Mouse (Mus musculus): ENCODE data around the gene Cldn14.
"Not testable (repeated sequence)": the region's sequence is repeated elsewhere in the genome, so short reads cannot be mapped to it uniquely, and the experiment has no call there.

The Cldn14 gene

DNA sequence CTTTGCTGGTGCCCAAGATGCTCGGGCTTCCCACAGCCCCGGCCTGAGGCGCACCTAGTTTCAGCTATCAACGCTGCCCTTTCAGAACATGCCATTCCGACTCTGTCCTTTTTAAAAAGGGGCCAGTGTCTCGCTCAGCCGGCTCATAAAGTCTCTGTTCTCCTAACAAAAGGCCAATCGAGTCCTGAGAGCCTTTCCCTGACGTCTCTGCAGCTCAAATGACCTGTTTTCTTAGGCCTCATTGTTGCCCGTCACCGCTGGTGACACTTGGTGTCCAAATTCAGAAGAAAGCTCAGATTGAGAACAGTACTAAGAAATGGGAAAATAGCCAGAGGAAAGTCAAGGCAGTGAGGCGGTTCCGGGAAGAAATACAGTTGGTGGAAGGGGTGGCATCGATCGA lies at the start of gene Cldn14:
TSS of gene Cldn14 (minus strand) at position 101 of the 400 bp plus-strand sequence.
- no peak for DNase-seq (ENCODE audit: low read depth, low spot score)

DNA sequence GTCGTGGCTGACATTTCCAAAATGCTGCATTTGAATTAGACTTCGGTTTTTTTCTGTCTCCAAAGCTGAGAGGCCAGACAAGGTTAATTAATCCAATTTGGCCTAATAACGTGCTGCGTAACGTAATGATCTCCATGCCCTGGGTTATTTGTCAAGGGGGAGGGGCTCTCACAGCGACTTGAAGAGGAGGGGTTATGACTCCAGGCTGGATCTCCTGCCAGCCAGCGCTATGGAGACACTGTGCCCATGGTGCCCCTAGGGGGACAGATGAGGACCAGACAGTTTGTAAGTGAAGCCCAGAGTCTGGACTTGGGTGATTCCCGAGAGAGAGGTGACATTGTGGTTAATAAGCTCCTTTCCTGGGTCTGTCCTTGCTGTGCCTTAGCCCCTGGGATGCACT lies 46.9 kb upstream of the Cldn14 start:
- DNase-seq (ENCODE audit: low read depth, low spot score), result no peak

DNA sequence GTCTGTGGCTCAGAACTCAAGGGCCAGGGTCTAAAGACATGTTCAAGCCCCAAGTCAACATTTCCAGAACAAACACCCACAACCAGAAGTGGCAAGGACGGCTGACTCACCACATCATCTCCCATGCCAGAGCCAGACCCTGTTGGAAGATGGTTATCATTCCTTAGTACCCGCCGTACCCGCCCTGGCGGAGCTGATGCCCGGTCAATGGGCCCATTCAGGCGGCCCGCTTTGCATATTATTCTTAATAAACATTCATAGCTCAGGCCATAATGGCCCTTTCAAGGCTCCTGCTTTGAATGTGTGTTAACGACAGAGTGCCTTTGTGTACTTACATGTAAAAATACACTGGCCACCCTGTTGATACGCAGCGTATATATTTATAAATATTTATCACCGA lies 46.5 kb upstream of the Cldn14 start:
- DNase-seq (ENCODE audit: low read depth, low spot score), result no peak

DNA sequence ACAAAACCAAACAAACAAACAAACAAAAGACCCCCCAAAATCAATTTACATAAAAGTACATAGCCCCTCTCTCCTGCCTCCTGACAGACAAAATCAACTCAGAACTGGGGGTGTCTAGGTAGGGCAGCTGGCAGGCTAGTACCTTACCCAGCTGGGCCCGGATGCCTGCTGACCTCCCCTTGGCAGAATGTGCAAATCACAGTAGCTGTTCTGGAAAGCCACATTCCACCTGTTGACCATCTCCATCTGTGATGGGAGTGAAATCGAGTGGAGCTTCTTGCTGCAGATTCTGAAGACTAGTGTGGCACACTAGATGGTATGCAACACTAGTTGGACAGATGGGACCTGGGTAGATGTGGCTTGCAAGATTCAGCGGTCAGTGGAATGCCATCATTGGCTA lies 41.7 kb upstream of the Cldn14 start:
- DNase-seq (ENCODE audit: low read depth, low spot score), result no peak

DNA sequence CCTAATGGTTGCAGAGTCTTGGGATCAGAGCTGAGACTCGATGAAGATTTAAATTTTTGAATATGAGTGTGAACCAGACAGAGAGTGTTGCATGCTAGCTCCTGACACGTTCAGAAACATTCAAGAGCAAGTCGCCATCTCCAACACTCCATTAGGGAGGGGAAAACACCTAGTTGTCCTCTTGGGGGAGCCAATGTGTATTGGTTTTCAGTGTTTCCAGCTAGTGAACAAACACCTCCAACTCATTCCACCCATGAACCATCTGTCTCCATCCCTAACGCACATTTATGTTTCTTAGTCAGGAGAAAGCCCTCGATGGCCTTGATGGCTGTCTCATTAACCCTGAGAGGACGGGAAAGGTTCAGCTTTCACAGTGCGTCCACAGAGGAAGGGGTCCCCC lies 36.4 kb upstream of the Cldn14 start:
- DNase-seq (ENCODE audit: low read depth, low spot score), result no peak

DNA sequence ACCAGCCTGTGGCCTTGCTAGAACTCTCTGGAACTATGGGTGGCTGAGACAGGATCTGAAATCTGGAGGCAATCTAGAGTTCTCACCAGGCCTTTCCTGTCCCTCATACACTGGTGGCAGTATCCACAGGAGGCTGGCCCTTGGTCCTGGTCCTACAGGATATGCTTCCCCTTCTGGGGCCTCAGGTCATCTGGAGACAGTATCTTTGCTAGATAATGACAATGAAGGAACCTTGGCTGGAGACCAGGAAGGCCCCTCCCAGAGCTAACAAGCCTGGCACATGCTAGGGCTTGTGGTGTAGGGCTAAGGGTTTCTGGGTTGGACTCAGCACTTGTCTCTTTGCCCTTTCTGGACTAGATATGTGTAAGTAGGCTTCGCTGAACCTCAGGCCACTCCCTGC lies 35.2 kb upstream of the Cldn14 start:
- no peak for DNase-seq (ENCODE audit: low read depth, low spot score)

DNA sequence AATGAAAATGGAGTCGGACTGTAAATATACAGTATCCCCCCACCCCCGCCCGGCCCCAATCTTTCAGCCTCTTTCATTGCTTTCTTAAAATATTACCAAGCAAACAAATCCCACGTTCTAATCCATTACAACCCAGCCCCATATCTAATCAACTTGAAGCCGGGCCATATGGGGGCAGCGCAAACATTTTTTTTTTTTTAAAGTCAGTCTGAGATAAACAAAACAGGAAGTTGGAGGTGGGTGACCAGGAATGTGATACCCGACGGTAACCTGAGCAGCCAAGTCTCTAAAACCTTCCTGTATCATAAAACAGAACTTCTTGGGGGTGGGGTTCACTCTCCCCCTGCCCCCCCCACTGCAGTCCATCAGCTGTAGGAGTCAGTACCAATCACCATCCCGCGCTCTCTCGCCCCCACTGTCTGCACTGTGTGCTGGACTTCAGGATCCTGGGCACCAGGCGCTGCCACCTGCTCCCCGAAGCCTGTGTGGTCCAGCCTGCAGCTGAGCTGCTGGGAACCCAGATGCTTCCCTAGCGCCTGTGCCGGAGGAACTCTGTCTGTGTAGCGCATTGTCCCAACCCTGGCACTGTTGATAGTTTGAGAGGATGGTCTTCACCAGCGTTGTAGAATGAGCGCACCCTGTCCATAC lies 32.6 kb upstream of the Cldn14 start:
- DNase-seq (ENCODE audit: low read depth, low spot score), result no peak

DNA sequence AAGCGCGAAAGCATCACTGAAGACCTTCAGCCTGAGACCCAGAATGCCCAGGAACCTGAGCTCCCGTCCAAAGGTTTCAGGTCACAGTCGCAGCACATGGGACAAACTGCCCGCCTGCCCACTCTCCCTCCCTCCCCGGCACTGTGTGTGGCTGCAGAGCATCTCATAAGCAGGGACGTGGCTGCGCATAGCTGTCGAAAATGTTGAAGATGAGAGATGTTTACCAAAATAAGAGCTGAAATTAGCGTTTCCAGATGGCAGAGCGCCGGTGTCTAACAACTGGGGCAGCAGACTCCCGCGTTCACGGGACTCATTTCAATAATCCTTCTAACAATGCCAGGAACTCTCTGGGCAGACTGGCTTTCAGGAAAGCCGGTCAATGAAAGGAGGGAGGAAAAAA lies 31.8 kb upstream of the Cldn14 start:
- no peak for DNase-seq (ENCODE audit: low read depth, low spot score)

DNA sequence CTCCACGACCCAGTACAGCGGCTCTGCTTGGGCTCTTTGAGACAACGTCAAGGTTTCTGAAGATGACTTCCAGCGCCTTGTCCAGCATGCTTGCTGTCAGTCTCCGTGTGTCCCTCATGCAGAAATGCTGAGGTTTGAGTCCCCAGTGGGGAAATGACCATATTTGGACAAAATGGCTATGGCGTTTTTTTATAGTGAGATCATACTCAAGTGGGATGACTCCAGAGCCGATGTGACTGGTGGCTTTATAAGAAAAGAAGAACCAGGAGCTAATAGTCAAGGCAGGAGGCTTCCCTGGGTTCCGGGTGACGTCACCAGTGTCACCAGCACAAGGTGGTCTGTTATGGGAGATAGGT lies 30.3 kb upstream of the Cldn14 start:
- DNase-seq (ENCODE audit: low read depth, low spot score), result no peak

DNA sequence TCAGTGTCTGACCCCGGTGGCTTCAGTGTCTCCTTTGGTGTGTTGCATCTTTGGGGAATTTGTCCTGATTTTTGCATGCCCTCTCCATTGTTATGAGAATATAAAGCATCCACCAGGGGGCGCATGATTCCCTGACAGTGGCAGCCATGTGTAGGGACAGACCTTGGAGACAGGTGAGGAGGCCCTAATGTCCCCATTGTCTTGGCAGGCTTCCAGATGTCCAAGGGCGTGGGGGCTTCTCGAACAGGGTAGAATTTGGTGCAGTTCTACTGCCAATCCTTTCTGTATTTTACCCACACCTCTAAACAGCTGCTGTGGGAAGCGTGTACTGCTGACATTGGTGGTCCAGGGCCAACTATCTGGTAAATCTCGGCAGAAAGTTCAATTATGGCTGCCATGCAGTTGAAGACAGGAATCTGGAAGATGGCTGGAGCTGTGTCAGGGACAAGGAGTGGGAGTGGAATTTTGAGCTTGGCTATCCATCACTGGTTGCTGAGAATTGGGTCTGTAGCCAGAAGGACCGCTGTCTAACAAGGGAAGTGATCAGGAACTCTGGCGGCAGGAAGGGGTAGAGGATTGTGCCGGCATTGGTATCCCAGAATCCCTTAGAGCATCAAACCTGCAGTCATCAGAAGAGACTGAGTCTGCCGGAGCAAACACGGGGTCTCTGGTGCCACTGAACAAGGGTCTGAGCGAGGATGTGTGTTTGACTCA lies 29.8 kb upstream of the Cldn14 start:
- peak; percentile 74 for DNase-seq (ENCODE audit: low read depth, low spot score)

DNA sequence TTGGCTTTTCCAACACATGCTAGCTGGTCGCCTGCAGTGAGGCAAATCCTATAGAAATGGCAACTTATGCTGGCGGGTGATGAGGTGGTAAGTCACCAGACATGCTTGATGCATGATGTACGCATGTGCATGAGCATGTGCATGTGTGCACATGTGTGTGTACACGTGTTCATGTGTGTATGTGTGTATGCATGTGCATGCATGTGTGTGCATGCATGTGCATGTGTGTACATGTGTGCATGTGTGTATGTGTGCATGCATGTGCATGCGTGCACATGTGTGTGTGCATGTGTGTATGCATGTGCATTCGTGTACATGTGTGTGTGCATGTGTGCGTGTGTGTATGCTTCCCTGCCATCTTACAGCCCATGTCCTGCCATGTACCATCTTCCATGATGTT lies 28.6 kb upstream of the Cldn14 start:
- no peak for DNase-seq (ENCODE audit: low read depth, low spot score)

DNA sequence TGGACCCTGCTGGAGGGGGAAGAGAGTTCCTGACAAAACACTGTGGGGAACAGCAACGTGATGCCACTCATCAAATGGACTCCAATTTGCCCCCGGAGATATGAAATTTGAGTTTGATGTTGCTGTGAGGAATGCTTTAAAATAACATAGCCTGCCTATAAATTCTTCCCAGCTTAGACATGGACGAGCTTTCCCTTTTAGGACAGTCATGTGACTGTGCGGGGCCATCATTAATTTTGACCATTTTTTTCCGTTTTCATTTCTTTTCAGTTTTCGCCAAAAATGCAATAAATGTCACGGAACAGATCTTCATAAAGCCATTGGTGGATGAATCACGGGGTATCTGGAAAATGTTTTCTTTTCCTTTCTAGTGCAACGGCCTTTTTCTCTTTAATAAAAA lies 25.5 kb upstream of the Cldn14 start:
- DNase-seq (ENCODE audit: low read depth, low spot score), result no peak

DNA sequence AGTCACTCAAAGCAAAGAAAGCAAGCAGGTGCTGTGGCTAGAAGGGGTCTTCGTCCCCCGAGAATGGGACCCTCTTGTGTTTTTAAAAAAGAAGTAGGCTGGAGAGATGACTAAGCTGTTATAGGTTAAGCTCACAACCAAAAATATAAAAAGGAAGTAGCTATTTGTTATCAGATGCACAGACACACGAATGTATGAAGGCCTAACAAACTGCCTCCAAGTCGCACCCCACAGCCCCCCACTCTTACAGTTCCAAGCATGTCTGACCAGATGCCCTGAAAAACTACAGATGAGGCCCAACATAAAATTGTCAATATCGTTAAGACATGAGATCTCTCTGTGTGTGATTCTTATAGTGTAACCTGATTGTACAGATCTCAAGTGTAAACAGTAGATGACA lies 23.6 kb upstream of the Cldn14 start:
- no peak for DNase-seq (ENCODE audit: low read depth, low spot score)

DNA sequence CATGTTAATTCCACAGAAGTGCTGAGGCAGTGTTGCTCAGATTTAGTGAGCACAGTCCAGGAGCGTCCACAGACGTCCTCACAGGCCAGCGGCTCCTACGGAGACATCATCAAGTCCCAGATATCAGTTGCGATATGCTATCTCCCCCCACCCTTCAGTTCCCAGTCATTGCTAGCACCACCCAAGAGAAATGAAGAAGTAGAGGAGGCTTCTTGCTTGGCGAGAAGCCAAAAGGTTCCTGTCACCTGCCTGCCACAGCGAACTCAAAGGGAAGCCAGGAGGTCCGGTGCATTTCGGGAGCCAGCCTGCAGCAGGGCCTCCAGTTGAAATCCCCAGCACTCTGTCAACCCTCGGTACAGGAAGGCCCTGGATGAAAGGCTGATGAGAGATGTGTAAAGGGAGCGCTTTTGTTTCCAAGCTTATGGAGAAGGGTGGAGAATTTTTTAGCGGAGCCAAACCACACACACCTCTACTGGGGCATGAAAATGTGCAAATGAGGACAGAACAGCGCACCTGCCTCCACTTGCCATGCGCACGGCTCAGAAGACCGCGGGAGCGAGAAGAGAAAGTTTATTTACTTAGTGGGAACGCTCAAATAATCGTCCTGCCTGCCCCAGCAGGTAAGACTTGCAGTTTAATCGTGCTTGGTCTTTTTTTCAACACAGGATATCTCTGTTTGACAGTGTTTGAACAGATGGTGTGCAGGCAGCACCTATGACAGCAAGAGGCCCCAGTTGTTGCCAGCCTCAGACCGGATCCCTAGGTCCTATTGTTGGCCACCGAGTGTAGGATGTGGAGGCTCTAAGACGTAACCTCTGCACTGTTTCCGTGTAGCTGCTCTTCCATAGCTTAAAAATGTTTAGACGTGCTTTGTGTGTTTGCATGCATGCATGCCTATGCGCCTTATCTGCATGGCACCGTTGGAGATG lies 15.0 kb upstream of the Cldn14 start:
- DNase-seq (ENCODE audit: low read depth, low spot score), result no peak

DNA sequence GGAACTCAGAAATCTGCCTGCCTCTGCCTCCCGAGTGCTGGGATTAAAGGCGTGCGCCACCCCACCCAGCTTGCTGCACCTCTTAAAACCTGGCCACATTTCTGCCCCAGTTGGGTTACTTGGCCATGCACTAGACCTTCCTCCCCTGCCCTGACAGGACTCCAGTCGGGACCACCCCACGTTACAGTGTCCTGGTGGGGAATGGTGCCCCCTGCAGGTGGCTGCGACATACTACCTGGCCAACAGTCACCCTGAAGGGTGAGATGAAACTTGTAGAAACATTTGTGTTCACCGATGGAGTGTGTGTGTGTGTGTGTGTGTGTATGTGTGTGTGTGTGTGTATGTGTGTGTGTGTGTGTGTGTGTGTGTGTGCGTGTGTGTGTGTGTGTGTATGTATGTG lies 11.1 kb upstream of the Cldn14 start:
- not testable (repeated sequence) for DNase-seq (ENCODE audit: low read depth, low spot score)

DNA sequence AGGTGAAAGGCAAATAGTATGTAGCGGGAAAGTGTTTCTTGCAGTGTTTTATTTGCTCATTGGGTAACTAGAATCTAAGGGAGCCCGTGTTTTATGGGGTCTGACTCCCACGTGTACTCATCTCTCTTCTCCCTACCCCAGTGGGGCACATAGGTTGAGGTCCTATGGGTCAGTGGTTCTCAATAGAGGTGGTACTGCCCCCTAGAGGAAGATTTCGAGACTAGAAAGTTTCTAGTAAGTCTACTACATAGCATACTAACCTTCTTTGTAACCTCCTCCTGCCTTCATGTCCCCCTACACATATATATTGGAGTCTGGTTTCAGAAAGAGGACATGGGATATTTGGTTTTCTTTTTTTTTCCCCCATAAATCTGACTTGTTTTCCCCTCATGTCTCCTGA lies 9.3 kb upstream of the Cldn14 start:
- no peak for DNase-seq (ENCODE audit: low read depth, low spot score)

DNA sequence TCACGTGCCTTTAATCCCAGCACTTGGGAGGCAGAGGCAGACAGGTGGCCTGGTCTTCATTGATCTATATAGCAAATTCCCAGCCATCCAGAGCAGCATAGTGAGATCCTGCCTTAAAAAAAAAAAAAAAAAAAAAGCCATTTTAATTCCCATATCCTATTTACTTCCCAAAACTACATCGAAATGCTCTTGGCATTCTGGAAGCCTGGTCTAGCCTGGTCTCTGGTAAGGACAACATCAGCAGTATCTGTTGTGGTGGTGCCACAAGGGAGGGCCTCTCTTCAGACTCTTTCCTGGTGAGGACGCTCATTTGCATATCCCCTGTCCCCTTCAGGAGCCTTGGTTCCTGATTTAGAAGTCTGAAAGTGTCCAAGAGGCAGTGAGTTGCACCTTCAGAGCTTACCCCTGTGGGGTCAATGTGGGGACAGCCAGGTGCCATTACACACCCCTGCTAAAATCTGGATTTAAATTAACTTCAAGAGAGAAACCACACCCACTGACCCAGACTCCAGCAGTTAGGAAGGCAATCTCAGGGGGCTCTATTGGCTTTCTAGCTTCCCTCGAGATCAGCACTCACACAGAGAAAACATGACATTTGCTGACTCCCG lies 6.0 kb upstream of the Cldn14 start:
- DNase-seq (ENCODE audit: low read depth, low spot score), result no peak

DNA sequence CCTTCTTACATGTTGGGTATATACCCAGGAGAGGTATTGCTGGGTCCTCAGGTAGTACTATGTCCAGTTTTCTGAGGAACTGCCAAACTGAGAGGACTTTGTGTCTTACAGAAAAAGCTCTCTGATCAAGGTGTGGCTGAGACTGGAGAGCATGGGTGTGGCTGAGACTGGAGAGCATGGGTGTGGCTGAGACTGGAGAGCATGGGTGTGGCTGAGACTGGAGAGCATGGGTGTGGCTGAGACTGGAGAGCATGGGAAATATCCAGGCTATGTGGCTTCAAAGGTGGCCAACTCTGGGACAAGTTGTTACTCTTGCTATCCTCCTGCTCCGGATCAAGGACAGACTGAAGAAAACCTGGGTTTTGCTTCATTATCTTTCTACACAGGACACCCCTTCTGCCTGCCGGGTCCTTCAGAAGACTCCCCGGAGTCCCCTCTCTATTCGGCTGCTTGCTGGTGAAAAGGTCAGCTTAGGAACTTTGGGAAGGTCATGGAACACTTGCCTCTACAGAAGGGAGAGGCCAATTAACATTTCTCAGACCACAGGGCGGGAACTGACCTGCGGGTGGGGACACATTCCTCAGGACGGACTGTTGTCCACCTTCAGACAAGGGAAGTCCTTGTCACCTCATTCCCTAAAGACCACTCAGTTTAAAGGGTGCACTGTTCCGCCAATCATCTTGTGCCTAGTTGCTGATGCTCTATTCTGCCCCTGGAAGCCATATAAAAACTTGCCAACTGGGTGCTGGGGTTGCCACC lies 4.9 kb upstream of the Cldn14 start:
- not testable (repeated sequence) for DNase-seq (ENCODE audit: low read depth, low spot score)

DNA sequence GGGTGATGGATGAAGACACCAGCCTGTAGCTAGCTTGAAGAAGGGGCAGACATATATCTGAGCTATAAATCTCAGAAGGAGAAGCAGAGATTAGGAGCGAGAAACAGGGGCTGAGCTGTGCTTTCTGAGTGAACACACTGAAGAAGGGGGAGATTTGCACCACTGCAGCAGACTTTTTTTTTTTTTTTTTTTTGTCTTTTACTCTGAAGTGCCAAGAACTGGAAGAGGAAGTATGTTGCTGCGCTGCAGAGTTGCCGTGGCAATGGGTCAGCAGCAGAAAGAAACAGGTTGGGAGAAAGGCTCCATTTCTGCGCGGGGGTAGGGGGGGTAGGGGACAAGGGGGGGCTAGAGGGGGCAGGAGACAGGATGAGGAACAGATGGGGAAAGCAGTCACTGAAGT lies 2.6 kb upstream of the Cldn14 start:
- DNase-seq (ENCODE audit: low read depth, low spot score), result peak; percentile 39

DNA sequence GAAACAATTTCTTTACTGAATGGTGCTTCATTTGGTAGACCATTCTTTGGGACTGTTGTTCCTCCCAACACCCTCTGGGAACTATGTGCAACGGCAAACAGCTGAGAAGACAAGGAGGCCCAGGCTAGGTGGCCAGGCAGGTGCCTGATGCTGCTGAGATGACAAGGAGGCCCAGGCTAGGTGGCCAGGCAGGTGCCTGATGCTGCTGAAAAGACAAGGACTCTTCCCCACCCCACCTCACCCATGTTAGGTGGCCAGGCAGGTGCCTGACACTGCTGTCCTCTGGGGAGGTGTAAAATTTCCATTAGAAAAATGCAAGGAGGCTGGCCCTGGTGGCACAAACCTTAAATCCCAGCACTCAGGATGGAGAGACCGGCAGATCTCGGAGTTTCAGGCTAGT lies 2.0 kb upstream of the Cldn14 start:
- DNase-seq (ENCODE audit: low read depth, low spot score), result no peak

DNA sequence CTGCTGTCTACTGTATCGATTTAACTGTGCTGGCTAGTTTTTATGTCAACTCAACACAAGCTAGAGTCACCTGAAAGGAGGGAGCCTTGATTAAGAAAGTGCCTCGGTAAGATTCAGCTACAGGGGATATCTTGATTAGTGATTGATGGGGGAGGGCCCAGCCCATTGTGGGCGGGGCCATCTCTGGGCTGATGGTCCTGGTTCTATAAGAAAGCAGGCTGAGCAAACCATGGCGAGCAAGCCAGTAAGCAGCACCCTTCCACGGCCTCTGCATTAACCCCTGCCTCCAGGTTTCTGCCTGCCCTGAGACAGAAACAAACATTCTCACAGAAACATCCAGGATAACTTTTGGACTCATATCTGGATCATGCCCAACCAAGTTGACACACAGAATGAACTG lies 1.5 kb upstream of the Cldn14 start:
- DNase-seq (ENCODE audit: low read depth, low spot score), result no peak

DNA sequence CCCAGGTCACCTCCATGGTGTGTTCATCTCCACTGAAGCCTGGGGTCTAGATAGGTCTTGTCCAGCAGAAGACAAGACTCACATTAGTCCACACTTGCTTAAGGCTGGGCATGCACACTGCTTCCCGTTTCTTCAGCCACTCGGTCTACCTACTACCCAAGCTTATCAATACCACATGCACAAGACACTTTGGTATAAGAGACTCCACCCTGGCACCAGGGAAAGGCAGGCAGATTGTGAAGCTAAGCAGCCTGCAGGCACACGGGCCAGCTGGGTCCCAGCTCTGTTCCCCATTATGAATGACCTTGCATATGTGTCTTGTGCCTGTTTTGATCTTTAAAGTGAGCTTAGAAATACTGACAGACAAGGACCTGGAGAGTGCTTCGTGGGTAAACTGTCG lies 719 bp upstream of the Cldn14 start:
- DNase-seq (ENCODE audit: low read depth, low spot score), result no peak

Measured in mesoderm, embryonic 11.5 days (tissue).